In genomic region chr2:35465677-35466076, GRCm38 (mm10) we compare ENCODE assay signal across 15 mouse cellular contexts.
"Had no signal": no experiment of that assay in that cellular context is flagged by ENCODE, and none has a peak within 500 bp of the region (broad histone marks: within the 10 kb centered on the region; RNA-seq: fewer than 3 reads in every experiment).

No protein-coding gene starts in this region.

- H3K36me3 ChIP-seq: kidney, embryonic 15.5 days; limb, embryonic 12.5 days; limb, embryonic 15.5 days; midbrain, embryonic 13.5 days had no signal

- H3K27me3 ChIP-seq: kidney, embryonic 15.5 days; limb, embryonic 15.5 days had no signal

- DNase-seq: kidney, postnatal 10 days; kidney, postnatal 36 days; left cerebral cortex, postnatal 4 days; liver, postnatal 0 days; lung, embryonic 14.5 days; thymus, adult 2 months; thymus, postnatal 14 days had no signal

- H3K9me3 ChIP-seq: kidney, embryonic 15.5 days; limb, embryonic 12.5 days; limb, embryonic 15.5 days; midbrain, embryonic 13.5 days had no signal

- H3K27ac ChIP-seq: kidney, embryonic 15.5 days; limb, embryonic 12.5 days; limb, embryonic 15.5 days; liver, embryonic 14.5 days; midbrain, embryonic 13.5 days had no signal

- ATAC-seq: liver, postnatal 0 days; lung, postnatal 0 days; midbrain, embryonic 13.5 days; midbrain, embryonic 16.5 days had no signal

- H3K9ac ChIP-seq: kidney, embryonic 15.5 days; limb, embryonic 12.5 days; limb, embryonic 15.5 days; liver, embryonic 14.5 days; liver, postnatal 0 days; lung, embryonic 14.5 days; midbrain, embryonic 13.5 days had no signal

- H3K4me3 ChIP-seq: kidney, embryonic 15.5 days; limb, embryonic 12.5 days; limb, embryonic 15.5 days; midbrain, embryonic 13.5 days had no signal

- H3K4me2 ChIP-seq: kidney, embryonic 15.5 days; limb, embryonic 12.5 days; limb, embryonic 15.5 days; liver, embryonic 11.5 days; lung, embryonic 14.5 days; midbrain, embryonic 13.5 days had no signal
